Mouse (Mus musculus) kidney, adult 9 months (tissue): ENCODE data around the gene Etnk1.

ENCODE experiments used
- DNase-seq: peaks from one replicate; pipeline ENCODE4 v3.0.0; 2022

Etnk1 gene

GRCm38 (mm10) chr6:143221245-143221644, 54.2 kb downstream of the Etnk1 start:
- no peak for DNase-seq

- no peak for DNase-seq
Measured at GRCm38 (mm10) chr6:143224057-143224456, 57.0 kb downstream of the Etnk1 start.

DNA sequence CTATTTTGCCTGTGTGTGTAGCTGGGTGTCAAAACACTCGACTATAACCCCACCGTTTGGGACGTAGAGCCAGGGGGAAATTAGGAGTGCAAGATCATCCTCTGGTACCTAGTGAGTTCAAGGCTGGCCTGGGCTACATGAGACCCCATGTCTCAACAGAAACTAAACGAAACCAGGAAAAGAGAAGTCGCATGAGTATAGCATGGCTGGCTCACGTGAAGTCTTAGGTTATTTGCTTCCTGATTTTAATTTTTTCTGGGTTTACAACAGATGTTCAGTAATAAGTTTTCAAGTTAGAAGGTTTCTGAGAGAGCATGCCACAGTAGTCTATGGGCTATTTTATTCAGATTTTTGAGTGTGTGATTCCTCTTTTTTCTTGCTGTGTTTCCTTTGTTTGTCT, 57.9 kb downstream of the Etnk1 start:
- no peak for DNase-seq

DNA sequence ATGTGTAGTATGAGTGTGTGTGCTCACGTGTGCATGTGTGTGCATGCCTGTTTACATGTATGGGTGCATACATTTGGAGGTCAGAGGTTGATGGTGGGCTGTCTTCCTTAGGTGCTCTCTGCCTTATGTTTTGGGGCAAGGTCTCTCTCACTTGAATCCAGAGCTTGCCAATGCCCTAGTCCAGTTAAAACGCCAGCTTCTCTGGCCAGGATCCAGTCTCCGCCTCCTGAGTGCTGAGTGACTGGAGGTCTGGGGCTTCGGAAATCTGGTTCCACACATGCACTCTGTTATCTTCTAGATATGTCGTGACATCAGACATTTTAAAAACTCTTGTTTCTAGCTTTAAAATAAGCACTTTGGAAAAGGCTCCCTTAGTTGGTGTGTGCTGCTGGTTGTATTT, 61.7 kb downstream of the Etnk1 start:
- no peak for DNase-seq

- peak; percentile 54 for DNase-seq
Measured at GRCm38 (mm10) chr6:143229906-143230305, 62.9 kb downstream of the Etnk1 start.

DNA sequence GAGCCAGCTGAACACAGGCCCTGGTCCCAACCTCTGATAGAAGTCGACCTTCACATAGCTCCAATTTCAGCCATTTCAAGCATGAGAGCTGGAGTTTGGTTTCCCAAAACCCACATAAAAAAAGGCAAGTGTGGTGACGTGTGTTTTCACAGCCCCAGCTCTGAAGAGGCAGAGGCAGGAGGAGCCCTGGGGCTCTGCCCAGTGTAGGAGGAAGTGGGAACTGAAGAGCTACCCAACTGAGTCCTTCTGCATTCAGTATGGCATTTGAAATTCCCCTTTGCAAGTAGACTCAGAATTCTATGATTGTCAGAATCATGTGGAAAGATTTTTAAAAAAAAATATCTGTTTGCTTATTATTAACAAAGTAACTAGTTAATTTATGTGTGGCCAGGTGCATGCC, 63.9 kb downstream of the Etnk1 start:
- DNase-seq, result no peak

DNA sequence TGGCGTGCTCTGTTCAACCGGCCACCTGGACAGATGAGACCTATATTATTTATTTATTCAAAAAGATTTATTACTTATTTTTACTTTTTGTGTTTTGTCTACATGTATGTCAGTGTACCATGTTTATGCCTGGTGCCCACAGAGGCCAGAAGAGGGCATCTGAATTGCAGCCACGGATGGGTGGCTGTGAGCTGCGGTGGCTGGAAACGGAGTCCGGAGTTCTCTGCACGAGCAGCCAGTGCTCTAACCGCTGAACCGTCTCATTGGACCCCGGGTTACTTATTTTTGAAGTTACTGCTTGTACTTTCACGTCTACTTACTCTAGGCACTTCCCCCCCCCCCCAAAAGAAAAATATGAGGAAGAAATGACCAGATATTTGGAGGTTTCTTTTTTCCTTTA, 65.7 kb downstream of the Etnk1 start:
- DNase-seq, result peak; percentile 73

GRCm38 (mm10) chr6:143234868-143235267, 67.8 kb downstream of the Etnk1 start:
- no peak for DNase-seq

DNA sequence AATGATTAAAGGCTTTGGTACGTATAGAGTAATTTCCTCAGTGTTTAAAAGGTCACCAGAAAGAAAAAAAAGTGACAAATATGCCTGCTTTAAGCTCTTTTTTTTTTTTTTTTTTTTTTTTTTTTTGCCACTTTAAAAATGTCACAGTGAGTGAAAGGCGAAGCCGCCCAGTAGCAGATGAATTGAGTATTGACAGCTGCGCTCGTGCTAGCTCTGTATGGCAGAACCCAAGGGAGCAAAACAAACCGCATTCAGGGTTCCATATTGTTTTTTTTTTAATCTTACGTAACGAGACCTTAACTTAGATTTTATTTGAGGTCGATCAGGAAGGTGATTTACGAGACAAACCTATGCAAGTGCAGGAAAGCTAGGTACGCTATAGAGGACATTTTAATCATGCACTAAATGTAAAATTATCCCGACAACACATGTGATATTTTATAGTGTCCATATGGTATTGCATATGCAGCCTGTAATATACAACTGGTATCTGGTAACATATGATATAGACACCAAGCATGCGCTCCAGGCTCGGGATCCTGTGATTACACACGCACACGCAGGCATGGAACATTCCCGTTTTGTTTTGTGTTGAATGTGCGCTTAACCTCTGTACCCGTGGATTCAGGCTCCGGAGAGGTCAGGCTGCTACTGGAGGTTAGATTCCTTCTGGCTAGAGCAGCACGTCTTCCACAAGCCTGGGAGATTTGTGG, 72.5 kb downstream of the Etnk1 start:
- no peak for DNase-seq

DNA sequence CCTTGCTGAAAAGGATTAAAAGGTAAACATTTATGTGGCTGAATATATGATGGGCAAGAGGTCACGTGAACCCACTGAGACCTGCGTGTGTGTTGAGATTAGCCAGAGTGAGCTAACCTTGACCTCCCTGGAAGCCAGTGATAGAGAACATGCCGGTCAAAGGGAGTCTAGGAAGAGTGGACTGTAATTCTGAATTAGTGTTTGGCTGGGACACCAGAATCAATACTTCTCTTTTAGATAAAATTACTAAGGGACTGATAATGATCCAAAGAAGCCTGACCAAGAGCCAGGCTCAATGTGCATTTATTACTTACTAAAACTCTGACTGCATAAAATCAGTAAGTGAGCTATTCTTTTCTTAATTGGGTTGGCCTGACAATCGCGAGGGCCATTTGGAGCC, 76.2 kb downstream of the Etnk1 start:
- DNase-seq, result no peak

GRCm38 (mm10) chr6:143257921-143258320, 90.9 kb downstream of the Etnk1 start:
- DNase-seq, result no peak

GRCm38 (mm10) chr6:143259169-143259629, 92.2 kb downstream of the Etnk1 start:
- DNase-seq, result no peak

DNA sequence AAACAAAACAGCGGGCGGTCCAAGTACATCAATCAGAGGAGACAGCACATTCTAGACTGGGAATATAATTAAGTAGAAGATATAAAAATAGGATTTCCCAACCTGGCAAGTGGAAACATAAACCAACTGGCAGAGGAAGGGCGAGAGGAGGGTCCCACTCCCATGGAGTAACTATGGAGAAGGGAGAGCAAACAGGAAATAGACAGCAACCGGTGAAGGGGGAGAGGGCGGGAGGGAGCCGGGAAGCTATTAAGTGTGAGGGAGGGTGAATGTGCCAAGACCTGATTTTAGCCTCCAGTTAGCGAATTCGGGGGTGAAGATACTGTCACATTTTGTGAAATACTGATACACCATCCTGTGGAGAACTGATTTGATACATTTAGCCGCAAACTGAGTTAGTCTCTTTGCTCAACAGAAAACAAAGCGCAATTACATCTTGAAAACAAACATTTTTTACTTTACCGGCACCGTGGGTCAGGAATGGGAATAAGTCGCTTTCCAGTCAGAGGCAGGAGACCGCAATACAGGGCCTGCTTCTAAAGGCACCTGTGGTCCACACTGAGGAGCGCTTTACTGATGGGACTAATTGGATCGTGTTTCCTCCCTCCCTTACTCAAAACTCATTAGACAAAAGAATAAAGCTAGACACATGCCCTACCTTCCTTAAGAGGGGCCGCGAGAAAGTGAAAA, 93.0 kb downstream of the Etnk1 start:
- no peak for DNase-seq

GRCm38 (mm10) chr6:143260560-143261288, 93.7 kb downstream of the Etnk1 start:
- DNase-seq, result no peak

- no peak for DNase-seq
Measured at GRCm38 (mm10) chr6:143261289-143261665, 94.3 kb downstream of the Etnk1 start.

- DNase-seq, result no peak
Measured at GRCm38 (mm10) chr6:143265482-143265881, 98.5 kb downstream of the Etnk1 start.

DNA sequence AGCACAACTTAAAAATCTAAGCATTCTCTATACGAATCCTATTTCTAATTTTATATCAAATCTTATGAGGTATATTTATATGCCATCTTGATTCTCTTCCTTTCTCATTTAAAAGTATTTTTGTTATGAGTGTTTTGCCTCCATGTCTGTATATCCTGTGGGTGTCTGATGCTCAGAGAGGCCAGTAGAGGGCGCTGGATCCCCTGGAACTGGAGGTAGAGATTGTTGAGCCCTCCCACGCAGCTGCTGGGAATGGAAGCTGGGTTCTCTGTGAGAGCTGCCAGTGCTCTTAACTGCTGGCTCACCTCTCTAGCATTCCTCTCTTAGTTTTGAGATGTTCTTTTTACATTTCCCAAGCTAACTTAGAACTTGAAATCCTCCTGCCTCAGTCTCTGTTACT, 112.2 kb downstream of the Etnk1 start:
- no peak for DNase-seq
